Mouse (Mus musculus) bone marrow, adult 2 months (tissue): Measurements from ENCODE around the gene Gm47995.

Experiments
- CTCF ChIP-seq: fragments of 200-500 bp; IDR thresholded peaks from 2 replicates; pipeline ENCODE4 v1.5.1; 2011; ENCODE audit warnings: low read length, control low read depth; ENCODE audit not compliant: control insufficient read depth, insufficient read depth
- POLR2A ChIP-seq: fragments of 200-500 bp; IDR thresholded peaks from 2 replicates; pipeline ENCODE4 v1.6.1; 2011; ENCODE audit warnings: low read depth, mild to moderate bottlenecking, control low read depth, low read length, borderline replicate concordance; ENCODE audit not compliant: control insufficient read depth

DNA sequence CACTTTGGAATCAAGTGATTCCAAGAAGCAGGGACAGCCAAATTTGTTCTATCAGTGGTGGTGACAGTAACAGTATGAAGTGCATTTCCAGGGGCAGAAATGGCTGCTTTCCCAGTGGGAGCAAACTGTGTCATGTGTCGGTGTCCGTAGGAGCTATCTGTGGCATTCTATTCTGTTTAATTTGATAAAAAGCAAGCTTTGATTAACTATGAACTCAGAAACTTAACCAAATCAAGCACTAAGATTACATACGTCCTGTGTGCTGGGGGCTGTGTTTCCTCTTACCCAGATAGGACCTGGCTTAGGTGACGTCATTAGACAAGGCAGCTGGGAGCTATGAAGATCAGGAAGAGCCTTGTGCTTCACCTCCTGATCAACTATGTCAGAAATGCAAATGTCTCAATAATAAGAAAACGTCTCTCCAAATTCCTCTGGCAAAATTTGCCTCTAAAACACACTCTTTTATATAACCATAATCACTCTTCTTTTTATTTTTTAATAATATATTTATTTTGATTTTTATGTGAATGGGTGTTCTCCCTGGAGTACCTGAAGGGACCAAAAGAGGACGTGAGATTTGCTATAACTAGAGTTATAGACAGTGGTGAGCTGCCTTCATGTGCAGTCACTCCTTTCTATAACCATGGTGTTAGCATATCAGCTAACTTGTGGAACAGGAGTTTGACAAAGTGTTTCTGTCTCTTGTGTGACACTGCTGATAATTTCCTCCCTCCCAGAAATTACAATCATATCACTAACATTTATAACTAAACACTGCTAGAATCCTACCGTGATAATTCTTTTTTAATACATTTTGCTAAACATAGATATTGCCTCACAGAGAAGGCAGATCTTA, 41.2 kb upstream of the Gm47995 start:
- TF ChIP-seq CTCF (no peak), POLR2A (no peak)
